Mouse (Mus musculus) testis, adult 2 months (tissue): ENCODE measurements around the gene Lpar5.

Source experiments
- CTCF ChIP-seq: fragments of 200-500 bp; IDR thresholded peaks from 2 replicates; pipeline ENCODE4 v1.5.1; 2012; ENCODE audit warnings: low read depth, mild to moderate bottlenecking, inconsistent platforms, low read length, moderate library complexity; ENCODE audit not compliant: control insufficient read depth, insufficient read depth, insufficient replicate concordance
- POLR2A ChIP-seq: fragments of 200-500 bp; IDR thresholded peaks from 2 replicates; pipeline ENCODE4 v1.6.1; 2012; ENCODE audit warnings: low read depth, mild to moderate bottlenecking, inconsistent platforms, low read length, moderate library complexity; ENCODE audit not compliant: control insufficient read depth

GRCm38 (mm10) chr6:125107705-125108104 is 40.0 kb downstream of the Lpar5 start:
- TF ChIP-seq CTCF: no peak
- no peak for TF ChIP-seq POLR2A
